Mouse (Mus musculus) CD4-positive helper T cell, adult 2 months (primary cell): ENCODE data around the gene Olfr1211.

ENCODE experiments used
- DNase-seq: peaks from one replicate; pipeline ENCODE4 v3.0.0-alpha.2; 2012; ENCODE audit warnings: low read depth, missing footprints, low spot score

The Olfr1211 gene

GRCm38 (mm10) chr2:88938011-88938410 lies at the start of gene Olfr1211:
TSS of gene Olfr1211 (minus strand) at chr2:88938111.
- no peak for DNase-seq

GRCm38 (mm10) chr2:88980181-88980580 lies 42.3 kb upstream of the Olfr1211 start, which contains the start of gene Gm13762:
TSS of gene Gm13762 (minus strand) at chr2:88980281.
- DNase-seq, result no peak

GRCm38 (mm10) chr2:88953669-88954068 lies 15.8 kb upstream of the Olfr1211 start, which contains the start of gene Olfr1212:
TSS of gene Olfr1212 (plus strand) at chr2:88953969.
- no peak for DNase-seq

GRCm38 (mm10) chr2:88915057-88915456 lies 22.9 kb downstream of the Olfr1211 start, which contains the start of gene Olfr1209:
TSS of gene Olfr1209 (minus strand) at chr2:88915157.
- DNase-seq, result no peak

- DNase-seq, result no peak
Observed at GRCm38 (mm10) chr2:88902211-88902610, 35.7 kb downstream of the Olfr1211 start, which contains the start of gene Olfr1208. TSS of gene Olfr1208 (minus strand) at chr2:88902311.
